Mouse (Mus musculus): ENCODE measurements around the gene 1810055G02Rik.
A peak's percentile ranks its signal among the peaks of the same experiment; 100 is the strongest.

1810055G02Rik gene

GRCm38 (mm10) chr19:3743851-3744512 is 35.9 kb downstream of the 1810055G02Rik start:
- no peak for DNase-seq (ENCODE audit: low spot score)

DNA sequence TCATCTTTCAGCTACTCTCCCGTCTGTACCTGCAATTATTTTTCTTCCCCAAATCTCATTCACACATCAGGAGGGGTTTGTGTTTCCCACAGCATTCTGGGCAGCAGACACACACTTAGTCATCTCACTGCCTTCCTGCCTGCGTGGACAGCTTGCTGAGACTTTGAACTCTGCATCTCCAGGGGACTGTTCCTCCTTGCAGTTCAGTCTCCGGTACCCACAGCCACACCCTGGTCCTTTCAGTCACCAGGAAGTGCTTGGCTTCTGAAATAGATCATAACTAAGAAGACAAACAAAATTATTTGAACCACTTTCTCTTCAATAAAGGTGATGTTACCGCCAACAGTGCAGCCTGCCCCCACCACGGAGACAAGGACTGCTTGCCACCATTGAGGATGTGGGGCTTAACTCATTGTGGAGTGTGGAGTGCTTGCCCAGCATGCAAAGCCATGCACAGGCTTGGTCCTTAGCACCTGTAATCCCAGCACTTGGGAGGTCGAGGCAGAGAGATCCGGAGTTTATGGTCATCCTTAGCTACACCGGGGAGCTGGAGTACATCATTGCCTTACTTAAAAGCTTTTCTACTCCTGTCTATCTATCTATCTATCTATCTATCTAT is 44.6 kb downstream of the 1810055G02Rik start:
- no peak for DNase-seq (ENCODE audit: low spot score)

DNA sequence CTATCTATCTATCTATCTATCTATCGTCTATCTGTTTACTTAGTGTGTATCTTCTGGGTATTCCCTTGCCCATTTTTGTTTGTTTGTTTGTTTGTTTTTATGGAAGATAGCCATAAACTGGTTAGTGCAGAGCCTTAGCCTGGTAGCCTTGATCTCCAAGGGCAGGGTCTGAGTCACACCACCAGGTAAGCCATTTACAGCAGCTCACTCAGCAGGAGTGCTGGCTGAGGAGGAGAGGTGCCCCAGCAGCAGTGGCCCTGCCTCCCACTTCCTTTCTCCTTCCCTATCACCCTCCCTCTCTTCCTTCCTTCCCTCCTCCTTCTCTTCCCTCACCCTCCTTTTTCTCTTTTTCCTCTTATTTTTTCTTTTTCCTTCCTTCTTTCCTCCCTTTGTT is 45.1 kb downstream of the 1810055G02Rik start:
- no peak for DNase-seq (ENCODE audit: low spot score)

DNA sequence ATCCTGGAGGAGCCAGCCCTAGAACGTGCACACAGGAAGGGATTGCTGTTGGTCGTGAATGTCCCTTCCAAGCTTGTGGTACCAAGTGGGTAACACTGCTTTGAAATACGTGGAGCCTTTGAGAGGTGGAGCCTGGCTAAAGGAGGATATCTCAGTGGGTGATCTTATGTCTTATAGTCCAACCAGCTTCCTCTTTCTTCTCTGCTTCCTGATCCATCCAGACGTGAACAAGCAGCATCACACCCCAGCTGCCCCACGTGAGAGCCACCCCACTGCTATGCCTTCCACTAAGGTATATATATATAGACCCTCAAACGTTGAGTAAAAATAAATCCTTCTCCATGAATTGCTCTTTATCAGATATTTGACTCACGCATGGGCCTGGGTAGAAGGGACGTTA is 45.6 kb downstream of the 1810055G02Rik start:
- no peak for DNase-seq (ENCODE audit: low spot score)

- DNase-seq (ENCODE audit: low spot score), result no peak
Observed at GRCm38 (mm10) chr19:3757861-3758260, 49.8 kb downstream of the 1810055G02Rik start.

- DNase-seq (ENCODE audit: low spot score), result no peak
Observed at GRCm38 (mm10) chr19:3765221-3765820, 57.2 kb downstream of the 1810055G02Rik start.

- DNase-seq (ENCODE audit: low spot score), result no peak
Observed at GRCm38 (mm10) chr19:3766378-3766777, 58.3 kb downstream of the 1810055G02Rik start.

DNA sequence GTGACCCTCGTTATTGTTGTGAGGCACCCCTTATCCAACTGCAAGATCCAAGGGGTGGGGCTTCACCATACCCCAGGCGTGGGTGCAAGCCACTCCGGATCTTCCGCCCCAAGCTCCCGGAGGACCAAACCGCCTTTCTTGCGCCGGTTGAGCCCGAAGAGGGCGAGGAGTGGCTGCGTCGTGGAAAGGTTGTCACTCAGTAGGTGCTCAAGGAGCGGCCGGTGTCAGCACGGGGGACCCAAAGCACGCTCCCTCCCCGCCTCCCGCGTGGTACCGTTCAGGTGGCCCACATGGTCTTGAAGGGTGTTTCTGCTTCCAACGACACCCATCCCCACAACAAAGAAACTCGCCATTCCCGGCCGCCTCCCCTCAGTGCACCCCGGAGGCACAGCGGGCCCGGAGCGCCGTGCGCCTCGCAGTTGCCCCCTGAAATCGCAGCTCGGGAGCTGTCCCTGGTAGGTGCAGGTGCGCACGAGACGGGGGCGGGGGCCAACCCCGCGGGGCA is 59.2 kb downstream of the 1810055G02Rik start, which contains the start of gene Kmt5b:
Gene Kmt5b (plus strand): TSS at position 146 of the 505 bp plus-strand sequence.
- DNase-seq (ENCODE audit: low spot score), result peak; percentile 16

Data from c-Kit-positive CD71-positive TER-119-positive erythroid progenitor cells, embryonic 14.5 days (primary cell).